Mouse (Mus musculus) stomach, postnatal 0 days (tissue): Measurements from ENCODE around the gene Ncaph.

Experiments
- CTCF ChIP-seq: IDR thresholded peaks from 2 replicates; pipeline ENCODE4 v1.5.1; 2016; ENCODE audit warnings: antibody characterized with exemption, low read depth, mild to moderate bottlenecking, moderate library complexity
- EP300 ChIP-seq: optimal IDR thresholded peaks from 2 replicates; pipeline ENCODE3; 2016; ENCODE audit warnings: antibody characterized with exemption

- TF ChIP-seq CTCF (no peak), EP300 (no peak)
These were observed 72.3 kb downstream of the Ncaph start for GRCm38 (mm10) chr2:127061471-127061870.
